Mouse (Mus musculus): ENCODE measurements at regions not wholly inside any gene's neighbourhood (a gene's known extent, or its start where the extent isn't known, plus 50 kb on each side); places are given as distances from the start of the nearest gene placed in this dataset.

- no peak for DNase-seq
These were observed 170.1 kb downstream of the 1700064H15Rik start for GRCm38 (mm10) chr3:19458386-19458785.

GRCm38 (mm10) chr3:19457431-19457830 is 171.0 kb downstream of the 1700064H15Rik start:
- DNase-seq = no peak

- DNase-seq = no peak
These were observed 172.5 kb downstream of the 1700064H15Rik start for GRCm38 (mm10) chr3:19455838-19456448.

- peak; percentile 45 for DNase-seq
These were observed 177.5 kb downstream of the 1700064H15Rik start for GRCm38 (mm10) chr3:19451022-19451421.

GRCm38 (mm10) chr3:19448931-19449330 is 179.5 kb downstream of the 1700064H15Rik start:
- DNase-seq = no peak

GRCm38 (mm10) chr3:19448192-19448591 is 180.3 kb downstream of the 1700064H15Rik start:
- no peak for DNase-seq

GRCm38 (mm10) chr3:19447733-19448132 is 180.7 kb downstream of the 1700064H15Rik start:
- peak; percentile 13 for DNase-seq

GRCm38 (mm10) chr3:19444914-19445313 is 183.6 kb downstream of the 1700064H15Rik start:
- DNase-seq = no peak

GRCm38 (mm10) chr3:19441827-19442226 is 186.7 kb downstream of the 1700064H15Rik start:
- DNase-seq = no peak

- no peak for DNase-seq
These were observed 198.3 kb downstream of the 1700064H15Rik start for GRCm38 (mm10) chr3:19430159-19430558.

- no peak for DNase-seq
These were observed 198.9 kb downstream of the 1700064H15Rik start for GRCm38 (mm10) chr3:19429422-19430076.

DNA sequence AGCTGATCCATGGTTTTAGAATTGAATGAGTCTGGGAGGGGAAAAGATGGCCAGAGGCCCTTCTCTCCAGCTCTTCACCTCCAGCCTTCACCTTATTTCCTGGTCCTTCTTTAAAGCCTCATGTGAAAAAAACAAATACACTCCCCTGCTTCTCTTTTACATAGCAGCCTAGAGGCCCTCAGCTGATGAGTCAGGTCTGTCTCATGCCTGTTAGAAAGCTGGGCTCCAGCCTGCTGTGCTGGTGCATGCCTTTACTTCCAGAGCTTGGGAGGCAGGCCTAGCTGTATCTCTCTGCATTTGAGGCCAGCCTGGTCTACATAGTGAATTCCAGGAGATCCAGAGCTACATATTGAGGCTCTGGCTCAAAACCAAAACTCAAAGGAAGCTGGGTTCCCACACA is 199.5 kb downstream of the 1700064H15Rik start:
- DNase-seq = no peak

DNA sequence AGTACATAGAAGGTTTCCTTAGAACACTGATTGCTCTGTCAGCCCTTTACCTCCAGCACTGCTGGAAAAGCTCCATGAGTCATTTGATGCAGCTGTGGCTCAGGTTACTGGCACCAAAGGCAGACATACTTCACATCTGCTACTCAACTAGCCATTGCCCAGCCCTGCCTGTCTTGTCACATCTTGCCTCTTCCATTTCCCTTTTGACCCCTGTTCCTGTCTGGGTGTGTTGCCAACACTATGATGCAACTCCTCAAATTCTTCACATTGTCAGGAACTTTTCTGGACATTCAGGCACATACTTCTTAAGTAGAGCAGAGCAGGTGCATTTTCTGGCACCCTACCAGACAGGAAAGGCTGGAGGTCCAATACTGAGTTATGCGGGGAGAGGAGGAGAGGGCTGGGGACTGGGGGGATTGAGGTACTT is 202.3 kb downstream of the 1700064H15Rik start:
- DNase-seq = no peak

DNA sequence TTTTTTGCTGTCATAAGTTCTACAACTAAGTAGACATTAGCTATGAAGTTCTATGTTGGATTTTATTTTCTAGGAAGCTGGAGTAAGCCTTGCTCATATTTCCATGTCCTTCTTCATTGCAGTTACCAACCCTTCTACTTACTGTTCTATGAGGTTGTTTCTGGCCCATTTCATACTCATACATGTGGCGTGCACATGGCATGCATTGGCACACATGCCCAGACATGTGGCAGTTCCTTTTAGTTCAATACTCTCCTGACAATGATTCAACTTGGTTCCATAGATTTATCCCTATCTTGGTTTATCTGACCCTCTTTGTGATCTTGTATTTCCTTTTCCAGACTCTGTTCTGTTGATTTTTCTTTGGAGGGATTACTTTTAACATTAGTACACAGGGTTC is 203.2 kb downstream of the 1700064H15Rik start:
- no peak for DNase-seq

- DNase-seq = no peak
These were observed 204.1 kb downstream of the 1700064H15Rik start for GRCm38 (mm10) chr3:19424384-19424783.

DNA sequence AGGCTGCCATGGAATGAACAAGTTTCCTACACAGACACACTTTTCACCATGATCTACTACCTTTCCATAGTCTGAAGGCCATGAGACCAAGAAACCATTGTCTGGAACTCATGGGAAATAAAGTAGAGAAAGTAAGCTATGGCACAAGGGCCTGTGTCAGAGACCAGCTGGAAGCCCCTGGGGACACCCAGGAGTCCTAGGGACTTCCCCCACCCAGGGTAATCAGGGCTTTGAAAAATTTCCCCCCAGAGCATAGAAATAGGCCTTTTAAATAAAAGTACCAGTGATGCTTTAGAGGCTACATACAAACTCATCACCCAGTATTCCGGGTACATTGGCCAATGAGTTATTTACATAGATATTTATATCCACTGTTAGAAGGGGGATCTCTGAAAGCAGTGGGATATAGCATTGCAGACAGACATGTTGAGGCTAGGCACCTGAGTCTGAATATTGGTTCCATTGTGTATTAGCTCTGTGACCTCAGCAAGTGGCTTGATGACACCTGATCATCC is 207.0 kb downstream of the 1700064H15Rik start:
- no peak for DNase-seq

- no peak for DNase-seq
These were observed 207.6 kb downstream of the 1700064H15Rik start for GRCm38 (mm10) chr3:19420912-19421311.

DNA sequence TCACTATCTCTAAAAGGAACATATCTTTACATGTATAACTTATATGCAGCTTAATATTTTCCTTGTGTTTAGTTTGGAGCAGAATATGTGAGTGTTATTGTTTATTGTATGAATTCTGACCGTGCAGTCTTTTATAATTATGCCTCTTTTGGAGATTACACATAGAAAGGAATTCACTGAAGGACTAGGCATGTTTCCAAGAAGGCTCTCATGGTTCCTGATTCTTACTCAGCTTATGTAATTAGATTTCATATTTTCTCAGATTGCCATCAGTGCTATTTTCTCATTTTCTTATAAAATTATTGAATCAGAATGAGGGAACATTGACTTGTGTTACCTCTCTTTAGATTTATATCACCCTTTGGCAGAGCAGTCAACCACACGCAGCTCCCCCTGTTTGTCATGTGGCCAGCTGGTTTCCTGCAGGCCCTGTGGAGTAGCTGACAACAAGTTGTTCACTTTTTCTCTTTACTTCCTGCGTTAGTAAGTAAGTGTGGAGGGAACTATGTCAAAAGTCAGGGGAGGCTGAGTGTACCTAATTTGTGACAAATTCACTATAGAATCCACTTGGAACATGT is 217.4 kb downstream of the 1700064H15Rik start:
- DNase-seq = no peak

GRCm38 (mm10) chr3:19408283-19408682 is 220.2 kb downstream of the 1700064H15Rik start:
- DNase-seq = no peak

DNA sequence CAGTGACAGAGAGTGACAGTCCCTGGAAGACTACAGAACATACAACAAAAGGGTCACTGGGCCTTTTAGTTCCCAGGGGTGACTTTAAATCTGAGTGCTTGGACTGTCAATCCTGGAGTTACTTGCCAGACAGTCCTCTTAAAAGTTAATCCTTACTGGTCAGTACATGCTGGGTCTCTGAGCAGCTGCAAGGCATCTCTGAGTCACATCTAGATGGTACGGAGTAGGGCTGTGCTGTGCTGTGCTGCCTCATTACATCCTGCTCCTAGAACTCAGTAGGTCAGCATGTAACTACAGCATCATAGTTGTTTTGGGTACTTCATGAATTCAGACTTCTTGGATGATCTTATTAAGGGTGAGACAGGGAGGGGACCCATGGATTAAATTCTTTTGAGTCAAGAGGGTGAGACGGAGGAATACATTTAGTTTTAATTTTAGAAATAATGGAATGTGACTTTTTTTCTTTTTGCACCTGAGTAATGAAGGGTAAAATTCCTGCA is 220.8 kb downstream of the 1700064H15Rik start:
- no peak for DNase-seq

GRCm38 (mm10) chr3:19406351-19407151 is 221.9 kb downstream of the 1700064H15Rik start:
- DNase-seq = no peak

GRCm38 (mm10) chr3:19385675-19386074 is 242.8 kb downstream of the 1700064H15Rik start:
- DNase-seq = no peak

GRCm38 (mm10) chr3:19368998-19369397 is 259.5 kb downstream of the 1700064H15Rik start:
- no peak for DNase-seq

All from liver (tissue).